Mouse (Mus musculus) cortical plate, adult 2 months (tissue): ENCODE data around the gene Gtf2h1.

Experiments
- CTCF ChIP-seq: fragments of 200-500 bp; IDR thresholded peaks from 2 replicates; pipeline ENCODE4 v1.5.1; 2011; ENCODE audit warnings: mild to moderate bottlenecking, control low read depth, low read length; ENCODE audit not compliant: insufficient read depth; ENCODE audit errors: extremely low read depth
- POLR2A ChIP-seq: fragments of 200-500 bp; IDR thresholded peaks from 2 replicates; pipeline ENCODE4 v1.6.1; 2011; ENCODE audit warnings: mild to moderate bottlenecking, low read length, control low read depth; ENCODE audit not compliant: insufficient read depth; ENCODE audit errors: extremely low read depth

- no peak for TF ChIP-seq POLR2A
- TF ChIP-seq CTCF: no peak
These were observed 31.9 kb downstream of the Gtf2h1 start for GRCm38 (mm10) chr7:46827803-46828184.
